Mouse (Mus musculus): ENCODE data around the gene Rasl12.

DNA sequence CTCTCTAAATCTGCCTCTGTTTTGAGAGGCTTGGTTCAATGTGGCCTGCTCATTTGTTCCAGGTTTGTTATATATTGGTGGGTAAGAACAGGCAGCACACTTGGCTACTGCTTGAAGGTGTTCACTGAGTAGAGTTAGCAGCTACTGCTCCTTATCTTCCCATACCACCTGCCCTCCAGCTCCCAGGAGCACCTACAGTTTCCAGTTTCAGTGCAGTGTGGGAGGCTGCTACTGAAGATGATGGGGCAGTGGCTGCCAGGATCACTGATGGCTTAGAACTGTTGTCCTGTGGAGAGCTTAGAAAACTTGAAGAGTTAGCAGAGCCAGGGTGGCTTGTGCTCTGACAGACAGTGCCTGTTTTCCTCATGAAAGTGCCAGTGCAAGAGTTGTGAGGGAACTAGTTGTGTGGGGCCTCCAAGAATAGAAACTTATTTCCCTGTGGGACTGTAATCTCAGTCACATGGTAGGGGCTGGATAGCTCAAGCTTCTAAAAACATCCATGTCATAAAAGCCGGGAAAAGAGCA, 39.3 kb upstream of the Rasl12 start:
- TF ChIP-seq POLR2A (IDR thresholded peaks at IDR 0.05; ENCODE audit: control insufficient read depth, low read depth, low read length) (no peak), CTCF (IDR thresholded peaks at IDR 0.05; ENCODE audit: control insufficient read depth, insufficient read depth, insufficient replicate concordance, low read depth, low read length) (no peak)

Measured in testis, adult 2 months (tissue).